Mouse (Mus musculus) embryonic fibroblast, embryonic 13.5 days (primary cell): Measurements from ENCODE around the gene Phykpl.

Experiments
- CTCF ChIP-seq: IDR thresholded peaks from 2 replicates; pipeline ENCODE4 v1.5.1; 2011; ENCODE audit warnings: mild to moderate bottlenecking, control low read depth, low read length, moderate library complexity, borderline replicate concordance; ENCODE audit not compliant: insufficient read depth
- POLR2A ChIP-seq: IDR thresholded peaks from 2 replicates; pipeline ENCODE4 v1.6.1; 2011; ENCODE audit warnings: low read depth, mild to moderate bottlenecking, control low read depth, low read length, moderate library complexity

DNA sequence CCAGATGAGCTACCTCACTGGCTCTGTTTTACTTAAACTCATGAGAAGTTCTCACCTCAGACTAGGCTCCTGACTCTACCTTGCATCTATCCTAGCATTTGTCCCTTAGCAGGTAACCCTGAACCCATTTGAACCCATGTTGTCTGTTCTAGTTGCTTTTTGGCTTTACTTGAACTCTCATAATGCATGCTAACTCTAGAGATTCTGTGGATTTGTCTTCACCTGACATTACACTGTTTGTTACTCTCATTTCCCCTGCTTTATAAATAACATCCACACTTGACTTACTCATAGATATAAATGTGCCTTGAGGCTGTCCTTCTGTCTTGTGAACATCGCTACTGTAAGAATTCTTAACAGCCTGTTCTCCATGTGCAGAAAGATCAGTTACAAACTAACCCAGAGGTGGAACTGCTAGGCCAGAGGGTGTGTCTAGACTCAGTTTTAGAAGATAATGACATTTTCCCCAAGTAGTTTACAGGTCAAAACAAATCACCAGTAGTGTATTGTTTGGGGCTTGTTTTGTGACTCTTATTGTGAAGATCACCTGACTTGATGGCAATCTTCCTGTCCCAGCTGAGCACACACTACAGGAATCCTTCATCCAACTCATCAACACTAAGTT, 11.0 kb downstream of the Phykpl start:
- TF ChIP-seq CTCF (no peak), POLR2A (no peak)
